Mouse (Mus musculus) CD4-positive, CD25-positive, alpha-beta regulatory T cell, adult 2 months (primary cell): ENCODE measurements around the gene Fam92b.

Experiments used
- DNase-seq: peaks from one replicate; pipeline ENCODE4 v3.0.0-alpha.2; 2012; ENCODE audit warnings: low read depth, low spot score

The Fam92b gene

DNA sequence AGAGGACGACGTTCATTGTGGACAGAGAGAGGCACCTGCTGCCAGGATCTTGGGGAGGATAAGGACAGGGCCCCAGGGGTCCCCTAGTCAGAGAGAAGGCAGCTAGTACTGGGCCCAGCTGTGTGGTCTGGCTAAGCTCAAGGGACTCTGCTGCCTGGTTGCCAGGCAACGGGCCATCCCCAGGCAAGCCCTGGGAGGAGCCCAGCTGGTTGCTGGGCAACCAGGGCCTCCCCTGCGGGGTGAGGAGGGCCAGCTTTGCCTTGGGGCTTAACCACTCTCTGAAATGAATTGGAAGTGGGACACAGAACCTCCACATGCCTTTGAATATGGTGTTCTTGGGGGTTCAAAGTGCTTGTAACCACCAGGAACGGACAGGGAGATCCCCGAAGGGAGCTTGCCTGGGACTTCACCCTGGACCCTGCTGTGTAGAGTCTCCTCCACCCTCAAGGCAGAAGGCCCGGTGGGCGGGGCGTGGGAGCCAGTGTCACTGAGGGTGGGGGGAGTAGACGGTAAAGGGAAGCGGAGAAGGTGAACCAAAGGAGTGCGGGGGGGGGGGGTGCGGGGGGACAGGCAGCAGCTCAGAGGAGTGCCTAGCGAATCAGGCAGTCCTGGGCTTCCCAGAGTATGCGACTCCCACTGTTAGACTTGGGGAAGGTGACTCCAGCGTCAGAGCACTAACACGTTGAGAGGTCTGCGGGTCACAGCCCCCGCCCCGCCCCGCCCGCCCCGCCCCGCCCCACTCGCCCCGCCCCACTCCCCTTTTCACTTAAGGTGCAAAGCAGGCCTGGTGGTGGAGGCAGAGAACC is at the start of gene Fam92b:
Gene Fam92b, minus strand, starts transcription at position 149 of the 806 bp plus-strand sequence.
- peak; percentile 42 for DNase-seq

DNA sequence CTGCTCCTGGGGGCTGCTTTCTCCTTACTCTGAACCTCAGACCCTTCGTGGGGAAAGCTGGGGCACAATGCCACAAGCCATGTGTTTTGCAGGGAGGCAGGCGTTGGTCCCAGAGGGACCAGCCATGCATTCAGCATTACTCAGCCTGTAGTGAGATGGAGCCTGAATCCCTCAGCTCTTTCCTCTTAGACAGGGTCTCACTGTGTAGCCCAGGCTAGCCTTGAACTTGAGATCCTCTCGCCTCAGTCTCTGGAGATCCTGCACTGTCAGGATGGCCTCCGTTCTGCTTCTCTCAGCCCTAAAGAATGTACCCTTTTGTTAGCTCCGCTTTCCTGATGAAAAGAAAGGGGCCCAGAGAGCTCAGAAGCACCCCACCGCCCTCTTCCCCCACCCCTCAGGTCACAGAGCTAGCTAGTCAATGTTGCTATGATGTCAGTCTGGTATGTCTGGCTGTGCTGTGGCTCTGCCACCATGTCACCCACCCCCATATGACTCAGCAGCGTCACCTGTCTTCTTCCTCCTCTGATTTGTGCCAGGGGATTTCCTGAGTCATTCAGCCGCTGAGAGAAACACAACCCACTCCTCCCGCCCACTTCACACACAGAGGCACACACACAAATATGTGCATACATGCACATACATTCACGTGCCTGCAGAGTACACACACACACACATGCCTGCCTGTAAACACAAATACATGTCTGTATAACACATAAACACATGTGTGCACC is 48.3 kb upstream of the Fam92b start:
- peak; percentile 55 for DNase-seq

DNA sequence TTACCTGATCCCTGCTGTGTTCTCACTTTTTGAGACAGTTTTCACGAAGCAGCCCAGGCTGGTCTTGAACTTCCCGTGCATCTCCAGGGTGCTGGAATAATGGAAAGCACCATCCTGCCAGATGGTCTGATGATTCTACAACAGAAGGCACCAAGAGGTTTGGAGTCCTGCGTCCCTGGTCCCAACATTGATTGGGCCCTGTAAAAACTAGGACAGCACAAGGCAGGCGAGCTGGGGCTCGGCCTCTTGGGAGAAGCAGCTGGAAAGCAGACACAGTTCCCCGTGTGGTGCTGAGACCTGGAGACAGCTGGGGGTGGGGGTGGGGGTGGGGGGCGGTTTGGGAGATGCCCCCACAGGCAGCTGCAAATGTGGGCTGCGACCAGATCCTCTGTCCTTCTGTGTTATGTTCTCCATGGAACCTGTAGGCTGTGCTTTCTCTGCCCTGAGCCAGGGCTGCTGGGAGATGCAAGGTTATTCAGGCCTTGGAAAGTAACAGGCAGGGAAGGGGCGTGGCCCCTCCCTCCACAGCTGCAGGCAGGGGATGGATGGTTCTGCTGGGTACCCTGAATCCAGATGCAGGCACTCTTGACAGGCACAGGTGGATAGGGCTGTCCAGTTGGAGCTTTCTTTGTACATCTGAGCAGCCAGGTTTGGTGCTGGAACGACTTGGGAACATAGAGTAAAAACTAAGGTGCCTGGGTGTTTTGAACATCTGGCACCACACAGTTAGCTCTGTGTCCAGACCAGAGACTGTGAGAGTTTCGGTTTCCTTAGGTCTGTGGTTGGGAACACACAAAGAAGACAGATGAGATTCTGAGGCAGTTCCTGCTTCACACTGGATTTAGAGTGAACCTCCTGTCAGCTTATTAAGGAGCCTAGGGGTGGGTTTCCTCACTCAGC is 47.5 kb upstream of the Fam92b start:
- no peak for DNase-seq

DNA sequence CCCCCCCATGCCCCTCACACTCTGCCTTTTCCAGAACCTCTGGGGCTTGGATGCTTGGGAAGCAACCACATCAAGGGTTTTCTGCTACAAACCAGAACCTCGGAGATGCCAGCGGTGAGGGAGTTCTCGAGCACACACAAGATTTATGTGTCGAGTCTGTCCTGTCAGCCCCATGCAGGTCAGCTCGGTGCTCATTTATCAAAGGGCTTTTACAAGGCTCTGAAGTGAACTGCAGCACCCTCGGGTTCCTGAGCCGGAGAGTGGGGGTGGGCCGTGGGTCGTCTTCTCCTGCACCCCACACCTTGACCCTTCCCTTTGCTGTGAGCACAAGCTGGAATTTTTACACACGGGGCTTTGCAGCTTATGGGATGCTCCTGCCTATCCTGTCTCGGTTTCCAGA is 45.3 kb upstream of the Fam92b start:
- no peak for DNase-seq

DNA sequence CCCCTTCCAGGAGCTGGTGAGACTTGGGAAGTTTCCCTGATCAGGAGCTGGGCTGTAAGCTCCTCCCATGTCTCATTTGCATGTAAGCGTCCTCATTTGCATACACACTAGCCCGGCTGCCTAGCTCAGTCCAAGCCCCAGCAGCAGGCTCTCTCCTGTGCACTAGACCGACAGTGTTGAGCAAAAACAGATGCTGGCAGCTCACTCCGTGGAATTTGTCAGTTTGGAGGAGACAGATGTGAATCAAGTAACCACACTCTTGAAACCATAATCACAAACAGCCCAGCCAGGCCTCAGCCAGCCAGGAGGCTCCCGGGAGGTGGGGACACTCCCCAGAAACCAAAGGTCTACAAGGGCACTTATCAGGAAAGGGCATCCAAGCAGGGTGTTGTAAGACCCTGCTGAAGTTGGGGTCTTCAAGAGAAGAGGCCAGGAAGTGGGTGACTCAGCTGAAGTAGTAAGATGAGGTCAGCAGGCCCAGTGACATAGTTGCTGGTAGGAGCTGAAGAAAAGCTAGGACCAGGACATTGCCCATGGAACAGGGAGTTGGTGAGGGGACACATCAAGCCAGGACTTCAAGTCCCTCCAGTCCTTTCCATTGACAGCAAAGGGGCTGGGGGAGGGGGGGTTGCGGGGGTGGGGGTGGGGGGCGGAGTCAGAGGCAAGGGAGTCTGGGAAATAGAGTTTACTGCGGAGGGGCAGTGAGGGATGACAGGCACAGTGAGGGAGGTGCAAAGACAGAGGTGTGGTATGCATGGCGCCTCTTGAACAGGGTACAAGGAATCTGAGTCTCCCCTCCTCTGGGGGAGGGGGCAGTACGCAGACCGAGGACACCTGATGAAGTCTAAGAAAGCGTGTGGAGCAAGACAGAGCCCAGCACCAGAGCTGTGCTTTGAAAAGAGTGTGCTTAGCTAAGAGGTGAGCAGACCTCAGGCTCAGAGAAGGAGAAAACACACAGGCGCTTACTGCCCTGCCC is 39.9 kb upstream of the Fam92b start:
- no peak for DNase-seq

DNA sequence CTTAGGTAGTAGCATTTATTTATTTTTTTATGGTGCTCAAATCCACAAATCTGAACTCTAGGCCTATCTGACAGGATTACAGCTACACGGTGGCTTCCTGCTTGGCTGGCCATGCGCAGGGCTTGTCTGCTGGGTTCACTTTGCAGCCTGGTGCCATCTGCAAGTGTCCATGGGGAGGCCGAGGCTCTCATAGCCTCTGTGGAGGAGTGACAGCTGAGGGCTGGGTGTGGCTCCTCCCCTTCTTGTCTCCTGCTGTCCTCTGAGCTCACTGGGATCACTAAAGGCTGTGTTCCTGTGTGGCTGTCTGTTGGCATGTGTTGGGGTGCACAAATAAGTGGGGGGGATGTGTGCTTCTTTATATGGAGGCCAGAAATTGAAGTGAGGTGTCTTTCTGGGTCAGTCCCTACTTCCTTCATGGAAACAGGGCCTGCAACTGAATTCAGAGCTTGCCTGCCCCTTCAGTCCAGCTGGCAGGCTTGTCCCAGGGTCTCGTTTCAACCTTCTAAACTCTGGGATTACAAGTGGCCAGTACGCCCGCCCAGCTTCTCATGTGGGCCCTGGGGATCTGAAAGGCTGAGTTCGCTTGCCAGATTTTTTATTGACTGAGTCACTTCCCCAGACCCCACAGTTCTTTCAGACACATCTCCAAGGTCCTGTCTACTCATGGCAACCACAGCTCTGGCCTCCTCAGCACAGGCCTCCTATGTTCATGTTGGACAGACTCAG is 38.3 kb upstream of the Fam92b start:
- no peak for DNase-seq

DNA sequence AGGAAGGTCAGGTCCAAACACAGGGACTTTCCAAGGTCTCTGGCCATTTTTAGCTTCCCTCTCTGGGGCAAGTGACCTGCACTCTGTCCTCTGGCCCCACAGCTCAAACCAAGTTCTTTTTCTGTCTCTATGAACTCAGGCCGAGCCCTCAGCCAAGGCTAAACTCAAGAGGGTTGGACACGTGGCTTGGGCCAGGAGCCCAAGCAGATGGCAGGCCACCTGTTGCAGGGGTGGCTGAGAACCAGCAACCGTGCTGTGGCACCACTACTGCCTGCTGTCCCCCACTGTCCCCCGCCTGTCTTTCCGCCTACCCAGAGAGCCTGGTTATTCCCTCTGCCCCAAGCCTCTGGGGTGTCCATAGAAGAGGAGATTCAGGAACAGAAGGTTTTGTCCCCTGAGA is 36.7 kb upstream of the Fam92b start:
- DNase-seq: no peak

DNA sequence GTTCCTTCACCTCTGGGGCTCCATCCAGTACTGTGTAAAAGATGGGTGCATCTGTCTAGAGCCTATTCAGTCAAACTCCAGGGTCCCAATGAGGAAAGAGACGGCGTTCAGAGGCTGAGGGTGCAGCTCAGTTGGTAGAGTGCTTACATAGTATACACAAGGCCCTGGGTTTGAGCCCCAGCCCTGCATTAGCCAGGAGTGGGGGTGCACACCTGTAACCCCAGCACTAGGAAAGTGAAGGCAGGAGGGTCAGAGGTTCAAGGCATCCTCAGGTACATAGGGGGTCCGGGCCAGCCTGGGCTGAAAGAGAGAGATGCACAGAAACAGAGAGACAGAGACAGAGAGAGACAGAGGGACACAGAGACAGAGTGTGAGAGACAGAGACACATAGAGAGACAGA is 36.0 kb upstream of the Fam92b start:
- no peak for DNase-seq

DNA sequence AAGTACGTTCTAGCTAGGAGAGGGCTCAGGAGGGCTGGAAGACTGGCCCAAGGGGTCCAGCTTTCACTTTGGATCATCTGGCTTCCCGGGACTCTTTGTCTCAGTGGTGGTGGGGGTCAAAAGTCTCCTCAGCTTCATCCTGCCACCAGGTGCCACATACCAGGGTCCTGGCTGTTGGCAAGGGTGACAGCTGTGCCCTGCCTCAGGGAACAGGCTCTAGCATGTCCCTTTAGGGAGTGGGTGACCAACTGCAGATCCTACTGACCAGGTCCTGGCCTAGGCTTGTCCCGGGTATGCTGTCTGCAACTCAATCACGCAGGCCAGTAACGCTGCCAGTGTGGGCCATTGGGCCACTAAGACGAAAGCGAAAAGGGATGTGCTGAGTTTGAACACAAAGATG is 35.3 kb upstream of the Fam92b start:
- no peak for DNase-seq

DNA sequence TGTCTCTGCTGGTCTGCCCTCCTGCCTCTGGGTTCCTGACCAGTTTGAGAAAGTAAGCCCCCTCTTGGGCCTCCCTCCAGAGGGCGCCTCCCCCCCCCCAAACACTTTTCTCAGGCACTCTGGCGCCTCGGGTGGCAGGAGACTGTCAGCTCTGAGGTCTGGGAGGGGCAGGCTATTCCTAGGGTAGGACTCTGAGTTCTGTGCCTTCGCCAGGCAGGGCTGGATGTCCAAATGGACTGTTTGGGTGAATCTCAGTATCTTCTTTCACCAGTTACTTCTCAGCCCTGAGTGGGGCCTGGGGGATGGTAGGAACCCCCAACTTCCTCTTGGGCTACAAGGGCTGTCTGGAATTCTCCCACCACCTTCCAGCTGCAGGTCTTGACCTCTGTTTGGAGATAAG is 34.1 kb upstream of the Fam92b start:
- no peak for DNase-seq

DNA sequence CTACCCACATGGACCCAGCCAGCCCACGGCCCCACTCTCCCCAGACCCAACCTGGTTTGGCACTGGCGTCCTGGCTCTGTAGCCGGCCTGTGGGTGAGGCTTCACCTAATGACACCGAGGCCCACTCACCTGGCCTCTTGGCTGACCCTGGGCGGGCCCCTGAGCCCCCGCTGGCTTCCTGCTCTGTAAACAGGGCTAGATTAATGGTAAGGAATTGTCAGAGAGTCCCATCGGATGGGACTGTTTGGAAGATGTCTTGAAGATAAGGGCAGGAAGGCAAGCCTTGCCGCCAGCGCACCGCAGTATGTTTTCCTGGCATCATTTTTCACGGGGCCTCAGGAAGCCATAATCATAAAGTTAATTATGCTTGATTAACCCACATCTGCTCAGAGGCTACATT is 30.8 kb upstream of the Fam92b start:
- DNase-seq: no peak

DNA sequence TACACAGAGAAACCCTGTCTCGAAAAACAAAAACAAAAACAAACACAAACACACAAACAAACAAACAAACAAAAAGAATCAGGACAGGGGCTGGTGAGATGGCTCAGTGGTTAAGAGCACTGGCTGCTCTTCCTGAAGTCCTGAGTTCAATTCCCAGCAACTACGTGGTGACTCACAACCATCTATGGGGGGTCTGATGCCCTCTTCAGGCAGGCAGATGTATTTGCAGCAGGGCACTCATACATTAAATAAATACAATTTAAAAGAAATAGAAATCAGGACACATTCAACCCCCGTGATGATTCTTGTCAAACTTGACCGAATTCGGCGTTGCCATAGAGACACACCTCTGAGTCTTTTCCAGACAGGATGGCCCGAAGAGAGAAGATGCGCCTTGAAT is 30.1 kb upstream of the Fam92b start:
- no peak for DNase-seq

DNA sequence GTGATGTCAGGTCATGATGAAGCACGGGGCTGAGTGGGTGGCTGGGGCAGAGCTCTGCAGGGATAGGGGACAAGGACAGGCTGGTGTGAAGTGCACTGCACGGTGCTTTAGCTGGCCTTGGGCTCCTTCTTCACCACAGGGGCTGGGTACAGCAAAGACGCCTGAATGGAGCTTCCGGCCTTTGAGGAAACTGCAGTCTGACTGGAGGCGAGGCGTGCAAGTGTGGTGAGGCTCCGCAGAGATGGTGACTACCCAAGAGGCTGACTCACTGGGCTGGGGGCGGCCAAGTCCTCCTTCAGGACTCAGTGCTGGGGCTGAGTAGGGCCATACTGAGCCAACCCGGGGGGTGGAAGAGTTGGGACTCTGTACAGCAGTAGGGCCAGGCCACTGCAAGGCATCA is 28.6 kb upstream of the Fam92b start:
- DNase-seq: peak; percentile 23

DNA sequence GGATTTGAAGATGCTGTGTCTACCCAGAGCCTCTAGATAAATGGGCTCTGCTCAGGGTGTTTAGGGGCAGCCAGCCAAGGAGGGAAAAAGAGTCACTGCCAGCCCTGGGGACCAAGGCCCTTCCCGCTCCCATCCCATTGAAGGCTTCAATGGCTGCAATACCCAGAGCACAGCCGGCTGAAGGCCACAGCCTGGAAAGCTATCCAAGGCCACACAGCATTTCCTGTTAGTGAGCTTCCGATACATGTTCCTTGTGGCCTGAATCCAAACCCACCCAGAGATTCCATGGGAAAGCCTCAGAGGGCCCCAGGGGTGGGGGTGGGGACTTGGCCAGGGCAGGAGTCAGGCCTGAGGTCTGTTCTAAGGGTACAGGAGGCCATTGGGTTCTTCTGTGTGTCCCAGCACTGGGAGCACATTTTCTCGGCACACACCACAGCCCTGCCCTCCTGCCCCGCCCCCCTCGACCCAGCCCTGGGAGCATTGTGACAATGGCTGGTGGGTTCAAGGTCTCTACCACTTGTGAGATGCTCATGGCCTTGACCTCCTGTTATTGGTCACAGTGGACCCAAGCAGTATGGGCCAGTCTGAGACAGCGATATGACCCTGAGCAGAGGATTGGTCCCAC is 27.6 kb upstream of the Fam92b start:
- DNase-seq: no peak

DNA sequence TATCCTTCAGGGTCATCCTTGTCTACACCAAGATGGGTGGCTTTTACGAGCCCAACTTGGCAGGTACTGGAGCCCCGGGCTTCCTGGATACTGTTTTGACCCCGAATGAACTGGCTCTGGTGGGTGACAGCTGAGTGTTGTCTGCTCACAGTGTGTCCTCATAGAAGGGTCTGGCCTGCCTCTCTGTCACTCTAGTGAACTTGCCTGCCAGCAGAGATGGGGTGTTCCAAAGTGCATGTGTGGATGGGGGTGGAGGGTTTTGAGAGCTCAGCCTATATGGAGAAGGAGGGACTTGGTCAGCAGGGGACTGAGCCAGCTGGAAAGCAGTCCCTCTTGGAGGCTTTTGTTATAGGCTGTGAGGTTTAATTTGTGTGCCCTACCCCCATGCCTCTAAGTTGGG is 25.3 kb upstream of the Fam92b start:
- no peak for DNase-seq

DNA sequence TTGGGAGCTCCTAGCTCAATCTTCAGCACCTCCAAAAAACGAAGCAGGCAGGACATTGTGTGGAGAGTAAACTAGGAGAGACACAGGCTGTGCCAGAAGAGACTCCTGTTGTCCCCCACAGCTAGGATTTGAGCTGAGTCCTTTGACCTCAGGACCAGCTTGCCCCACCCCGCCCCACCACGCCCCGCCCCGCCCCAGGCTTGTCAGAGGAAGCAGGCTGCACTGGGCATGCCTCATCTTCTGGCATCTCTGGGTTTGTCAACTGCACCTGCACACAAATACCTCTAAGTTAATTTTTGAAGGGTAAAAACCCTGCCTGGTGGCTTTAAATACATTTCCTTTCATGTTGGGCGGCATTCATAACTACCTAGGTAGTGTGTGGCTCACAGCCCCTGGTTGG is 24.1 kb upstream of the Fam92b start:
- peak; percentile 10 for DNase-seq

DNA sequence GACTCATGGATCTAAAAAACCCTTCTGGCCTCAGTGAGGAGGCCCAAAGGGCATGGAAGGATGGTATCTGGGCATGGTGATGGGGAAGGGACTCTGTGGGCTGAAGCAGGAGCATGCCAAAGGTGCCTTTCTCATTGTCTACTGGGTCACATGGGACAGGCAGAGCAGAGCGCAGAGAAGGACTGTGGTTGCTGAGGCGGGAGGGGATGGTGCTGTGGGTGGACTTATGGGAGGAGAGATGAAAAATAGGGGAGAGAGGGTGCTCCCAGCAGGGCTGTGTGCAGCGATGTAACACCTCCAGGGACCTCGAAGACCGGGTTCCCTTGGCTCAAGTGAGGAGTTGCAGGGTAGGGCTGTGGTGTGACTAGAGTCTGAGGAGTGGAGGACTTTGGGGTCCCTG is 14.9 kb upstream of the Fam92b start:
- no peak for DNase-seq

DNA sequence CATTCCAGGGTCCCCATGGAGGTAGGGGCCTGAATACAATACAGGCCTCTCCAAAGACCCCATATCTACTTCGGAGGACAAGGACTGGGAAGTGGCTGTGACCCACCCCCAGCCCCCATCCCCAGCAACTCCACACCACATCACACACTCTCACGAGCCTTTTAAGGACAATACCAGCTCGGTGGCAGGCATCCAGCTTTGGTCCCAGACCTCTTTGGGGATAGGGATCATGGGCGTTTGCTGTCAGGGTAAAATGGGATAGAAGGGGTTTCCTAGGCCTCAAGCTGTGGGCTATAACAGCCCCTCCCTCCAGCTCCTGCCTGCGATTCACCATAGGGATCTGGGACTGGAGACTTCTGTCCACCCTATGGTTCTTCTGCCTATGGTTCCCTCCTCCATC is 14.4 kb upstream of the Fam92b start:
- DNase-seq: no peak

DNA sequence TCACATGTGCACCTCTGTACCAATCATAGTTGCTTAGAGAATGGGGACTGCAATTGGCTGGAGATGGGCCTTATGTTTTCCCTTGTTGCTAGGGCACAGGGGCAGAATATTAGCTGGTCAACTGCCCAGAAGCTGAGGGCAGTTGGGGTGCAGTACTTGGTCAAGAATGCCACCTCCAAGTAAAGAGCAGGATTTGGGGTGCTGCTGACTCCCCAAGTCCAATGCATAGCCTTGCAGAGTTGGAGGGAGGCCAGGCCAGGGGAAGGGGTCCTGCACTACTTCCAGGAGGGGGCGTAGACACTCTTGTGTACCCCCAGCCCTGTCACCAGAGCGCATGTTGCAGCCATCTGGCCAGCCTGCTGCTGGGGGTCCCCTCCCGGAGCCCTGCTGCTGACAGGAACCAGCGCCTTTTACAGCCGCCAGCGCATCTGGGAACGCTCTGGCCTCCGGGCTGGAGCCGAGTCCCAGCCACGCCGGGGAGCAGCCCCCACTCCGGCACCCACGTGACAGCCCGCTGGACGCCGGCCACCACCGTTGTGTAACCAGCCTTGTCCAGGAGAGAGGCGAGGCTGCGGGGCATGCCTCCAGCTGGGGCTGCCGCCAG is 13.6 kb upstream of the Fam92b start:
- no peak for DNase-seq
